Mouse (Mus musculus): Measurements from ENCODE around the gene Lypd3.

- no peak for TF ChIP-seq POLR2A (IDR thresholded peaks at IDR 0.05; ENCODE audit: borderline replicate concordance, low read depth, low read length)
- peak; percentile 91 for TF ChIP-seq CTCF (IDR thresholded peaks at IDR 0.05; ENCODE audit: low read depth, low read length)
Observed at GRCm38 (mm10) chr7:24642491-24642890, 6.1 kb downstream of the Lypd3 start.

All from bone marrow macrophage, adult 2 months (primary cell).